Mouse (Mus musculus) cortical plate, adult 2 months (tissue): ENCODE measurements around the gene Ube2u.

Experiments
- CTCF ChIP-seq: fragments of 200-500 bp; IDR thresholded peaks from 2 replicates; pipeline ENCODE4 v1.5.1; 2011; ENCODE audit warnings: mild to moderate bottlenecking, control low read depth, low read length; ENCODE audit not compliant: insufficient read depth; ENCODE audit errors: extremely low read depth
- POLR2A ChIP-seq: fragments of 200-500 bp; IDR thresholded peaks from 2 replicates; pipeline ENCODE4 v1.6.1; 2011; ENCODE audit warnings: mild to moderate bottlenecking, low read length, control low read depth; ENCODE audit not compliant: insufficient read depth; ENCODE audit errors: extremely low read depth

DNA sequence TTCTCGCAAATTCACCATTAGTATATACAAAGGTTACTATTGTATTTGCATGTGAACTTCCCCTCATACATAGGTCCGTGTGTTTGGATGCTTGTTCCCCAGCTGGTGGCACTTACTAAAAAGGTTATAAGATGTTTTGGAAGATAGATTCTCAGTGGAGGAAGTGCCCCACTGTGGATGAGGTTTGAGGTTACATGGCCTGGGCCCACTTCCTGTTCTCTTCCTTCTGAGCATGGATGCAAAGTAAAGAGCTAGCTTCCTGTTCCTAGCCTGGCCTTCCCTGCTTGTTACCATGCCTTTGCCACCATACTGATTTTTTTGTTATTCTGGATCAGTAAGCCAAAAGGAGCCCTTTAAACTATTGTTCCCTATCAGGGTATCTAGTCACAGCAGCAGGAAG is 24.7 kb downstream of the Ube2u start:
- no peak for TF ChIP-seq CTCF
- TF ChIP-seq POLR2A = no peak
